Mouse (Mus musculus): ENCODE measurements around the gene Pepd.

DNA sequence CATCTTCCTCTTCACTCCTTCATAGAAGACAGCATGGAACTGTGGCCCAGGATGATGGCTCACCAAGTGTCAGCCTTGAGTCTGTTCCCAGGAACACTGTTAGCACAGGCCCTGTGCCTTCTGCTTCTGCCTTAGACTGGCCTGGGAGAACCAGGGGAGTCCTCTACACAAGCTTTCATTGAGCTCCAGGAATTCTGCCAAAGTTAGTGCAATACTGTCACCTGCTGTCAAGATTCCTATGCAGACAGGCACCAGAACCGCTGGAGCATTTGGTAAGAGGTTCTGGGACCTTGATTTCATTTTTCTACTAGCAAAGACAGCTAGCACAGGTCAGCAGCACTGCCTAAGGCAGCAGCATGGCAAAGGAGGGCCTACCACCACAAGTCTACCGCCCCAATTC, 132.5 kb downstream of the Pepd start:
- no peak for TF ChIP-seq CTCF (IDR thresholded peaks at IDR 0.05; ENCODE audit: insufficient read depth, low read length)
- no peak for TF ChIP-seq POLR2A (IDR thresholded peaks at IDR 0.05; ENCODE audit: borderline replicate concordance, extremely low read depth, low read depth, low read length)
